Mouse (Mus musculus): Measurements from ENCODE around the gene Oas1d.
"Not testable (repeated sequence)": the region's sequence is repeated elsewhere in the genome, so short reads cannot be mapped to it uniquely, and the experiment has no call there.

Oas1d gene

DNA sequence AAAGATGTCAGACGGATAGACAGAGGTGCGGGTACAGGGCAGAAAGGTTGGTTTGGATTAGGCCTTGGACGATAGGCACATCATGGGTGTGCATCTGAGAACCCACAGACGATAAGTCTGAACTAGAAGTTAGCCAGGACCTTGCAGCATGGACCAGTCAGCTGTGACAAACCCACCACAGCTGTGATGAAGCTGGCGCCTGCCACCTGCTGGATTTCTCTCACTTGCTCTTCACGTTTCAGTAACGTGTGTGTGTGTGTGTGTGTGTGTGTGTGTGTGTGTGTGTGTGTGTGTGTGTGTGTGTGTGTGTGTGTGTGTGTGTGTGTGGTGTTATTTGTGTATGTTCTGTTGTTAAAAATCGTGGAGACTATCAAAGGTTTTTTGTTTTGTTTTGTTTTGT lies at the start of gene Oas1d:
TSS of gene Oas1d (plus strand) at position 333 of the 400 bp plus-strand sequence.
- DNase-seq (ENCODE audit: low spot score in 2 of 2) = not testable (repeated sequence)

- DNase-seq (ENCODE audit: low spot score in 2 of 2) = no peak
These were observed 48.9 kb upstream of the Oas1d start for GRCm38 (mm10) chr5:120865336-120865860.

DNA sequence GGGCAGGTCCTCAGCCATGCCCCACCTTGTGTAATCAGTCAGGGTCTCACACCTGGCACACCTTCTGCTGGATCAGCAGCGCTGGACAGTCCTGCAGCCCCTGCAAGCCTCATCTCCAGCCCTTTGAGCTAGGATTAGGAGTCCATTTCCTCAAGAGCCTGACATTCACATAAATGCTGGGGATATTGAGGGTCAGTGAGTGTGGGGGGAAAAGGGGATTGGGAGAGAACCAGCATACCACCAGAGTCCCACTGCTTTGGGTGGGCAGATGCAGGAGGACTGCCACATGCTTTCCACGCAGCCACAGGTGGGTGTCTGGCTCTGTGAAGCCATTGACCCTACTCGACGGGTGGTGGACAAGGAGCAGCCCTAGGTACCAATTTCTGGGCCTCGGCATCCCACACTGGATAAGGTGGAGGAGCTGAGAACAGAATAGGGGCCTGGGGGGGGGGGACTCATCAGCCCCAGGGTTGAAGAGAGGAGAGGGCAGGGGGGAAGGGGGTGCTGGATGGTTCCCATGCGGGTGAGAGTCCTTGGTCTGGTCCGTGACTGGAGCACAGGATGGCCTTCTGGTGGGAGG lies 44.8 kb upstream of the Oas1d start:
- DNase-seq (ENCODE audit: low spot score in 2 of 2) = no peak

DNA sequence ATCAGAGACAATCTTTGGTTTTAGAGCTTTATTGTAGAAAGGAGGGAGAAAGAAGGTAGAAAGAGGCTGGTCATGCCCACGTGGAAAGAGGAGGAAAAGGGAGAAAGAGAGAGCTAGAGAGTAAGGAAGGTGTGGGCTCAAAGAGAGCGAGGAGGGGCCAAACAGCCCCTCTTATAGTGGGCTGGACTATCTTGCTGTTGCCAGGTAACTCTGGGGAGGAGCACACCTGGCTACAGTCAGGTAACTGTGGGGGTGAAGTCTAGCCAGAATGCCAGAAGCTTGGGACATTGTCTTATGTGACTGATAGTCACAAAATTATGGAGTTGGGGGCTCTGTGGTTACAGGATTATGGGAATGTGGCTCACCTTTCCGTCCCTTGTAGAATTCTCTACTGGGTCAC lies 44.3 kb upstream of the Oas1d start:
- no peak for DNase-seq (ENCODE audit: low spot score in 2 of 2)

- no peak for DNase-seq (ENCODE audit: low spot score in 2 of 2)
These were observed 43.6 kb upstream of the Oas1d start for GRCm38 (mm10) chr5:120870782-120871181.

DNA sequence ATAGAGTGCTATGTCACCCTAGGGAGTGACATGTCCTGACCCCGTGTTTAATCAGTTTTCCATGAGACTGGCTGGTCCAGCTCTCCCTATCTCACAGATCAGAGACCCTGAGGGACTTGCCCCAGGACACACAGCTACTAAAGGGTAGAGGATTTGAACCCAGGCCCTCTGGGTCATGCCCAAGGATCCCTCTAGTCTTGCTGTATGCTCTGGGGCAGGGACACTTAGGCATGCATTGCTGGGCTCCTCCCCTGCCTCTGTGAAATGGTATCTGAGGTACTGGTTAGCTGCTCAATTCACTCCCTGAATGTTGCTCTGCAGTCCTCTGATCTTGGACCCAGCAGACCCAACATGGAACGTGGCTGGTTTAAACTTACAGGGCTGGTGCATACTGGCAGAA lies 42.9 kb upstream of the Oas1d start:
- no peak for DNase-seq (ENCODE audit: low spot score in 2 of 2)

GRCm38 (mm10) chr5:120876839-120877238 lies 37.5 kb upstream of the Oas1d start:
- DNase-seq (ENCODE audit: low spot score in 2 of 2) = not testable (repeated sequence)

DNA sequence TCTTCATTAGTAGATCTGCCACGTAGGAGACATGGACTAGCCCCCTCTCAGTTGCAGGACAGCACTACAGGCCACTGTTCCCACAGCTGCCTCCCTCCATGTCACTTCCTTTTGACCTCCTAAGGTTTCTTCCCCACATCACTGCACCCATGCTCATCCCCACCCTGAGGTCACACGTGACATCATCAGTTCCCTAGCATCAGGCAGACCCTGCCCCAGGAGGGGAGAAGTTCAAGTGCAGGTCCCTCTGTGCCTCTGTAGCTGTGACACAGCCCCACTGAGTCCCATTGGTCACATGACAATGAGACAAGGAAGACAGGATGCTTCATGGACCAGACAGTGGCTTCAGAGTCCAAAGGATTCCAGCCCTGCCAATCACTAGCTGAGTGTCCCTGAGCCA lies 36.9 kb upstream of the Oas1d start:
- not testable (repeated sequence) for DNase-seq (ENCODE audit: low spot score in 2 of 2)

GRCm38 (mm10) chr5:120878803-120879202 lies 35.5 kb upstream of the Oas1d start:
- not testable (repeated sequence) for DNase-seq (ENCODE audit: low spot score in 2 of 2)

DNA sequence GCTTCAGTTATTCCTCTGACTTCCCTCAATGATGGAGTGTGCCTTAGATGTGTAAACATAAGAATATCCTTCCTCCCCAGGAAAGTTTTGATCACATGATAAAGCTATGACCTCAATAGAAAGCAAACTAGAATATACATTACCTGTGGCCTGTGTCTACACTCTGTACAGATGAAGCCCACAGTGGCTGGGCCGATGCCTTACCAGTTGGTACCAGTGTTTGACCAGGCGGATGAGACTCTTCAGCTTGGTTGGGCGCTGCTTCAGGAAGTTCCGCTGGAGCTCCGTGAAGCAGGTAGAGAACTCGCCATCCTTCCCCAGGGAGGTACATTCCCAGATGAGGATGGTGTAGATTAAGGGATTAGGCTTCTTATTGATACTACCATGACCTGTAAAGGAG lies 32.7 kb upstream of the Oas1d start:
- not testable (repeated sequence) for DNase-seq (ENCODE audit: low spot score in 2 of 2)

DNA sequence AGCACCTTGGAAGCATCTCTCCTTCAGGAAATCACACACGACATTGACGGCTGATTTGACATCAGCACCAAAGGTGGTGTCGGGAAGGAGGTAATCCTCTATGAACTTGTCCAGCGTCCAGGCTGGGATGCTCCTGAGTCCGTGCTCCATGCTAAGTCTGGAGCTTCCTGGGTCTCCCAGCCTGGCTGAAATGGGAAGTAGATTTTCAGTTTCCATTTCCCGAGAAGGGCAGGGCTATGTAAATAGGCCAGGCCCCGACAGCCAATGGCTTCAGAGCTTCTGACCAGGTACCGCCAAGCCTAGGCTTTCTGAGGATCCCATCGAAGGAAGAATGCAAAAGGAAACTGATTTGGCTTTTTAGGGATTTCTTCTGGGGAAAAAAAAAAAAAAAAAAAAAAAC lies 26.9 kb upstream of the Oas1d start, which contains the start of gene Oas1g:
TSS of gene Oas1g (minus strand) at position 201 of the 400 bp plus-strand sequence.
- not testable (repeated sequence) for DNase-seq (ENCODE audit: low spot score in 2 of 2)

- no peak for DNase-seq (ENCODE audit: low spot score in 2 of 2)
These were observed 26.5 kb upstream of the Oas1d start for GRCm38 (mm10) chr5:120887831-120888230.

GRCm38 (mm10) chr5:120888294-120888815 lies 26.0 kb upstream of the Oas1d start:
- not testable (repeated sequence) for DNase-seq (ENCODE audit: low spot score in 2 of 2)

DNA sequence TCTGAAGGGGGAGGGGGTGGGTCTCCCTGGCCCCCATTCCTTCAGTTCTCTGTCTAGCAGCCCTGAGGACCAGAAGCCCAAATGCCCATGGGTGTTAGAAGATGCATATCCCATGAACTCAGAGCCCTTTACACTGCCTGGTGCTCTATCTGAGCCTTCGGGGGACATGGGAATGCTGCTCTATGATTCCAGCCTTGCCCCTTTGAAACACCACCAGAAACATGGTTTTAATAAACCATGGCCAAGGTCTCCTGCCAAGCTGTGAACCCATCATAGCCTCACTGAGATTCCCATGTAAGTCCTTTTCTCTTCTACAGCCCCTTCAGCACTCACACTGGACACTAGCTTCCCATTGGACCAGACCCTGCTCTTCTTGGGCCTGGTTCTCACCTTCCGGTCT lies 24.3 kb upstream of the Oas1d start:
- no peak for DNase-seq (ENCODE audit: low spot score in 2 of 2)

- no peak for DNase-seq (ENCODE audit: low spot score in 2 of 2)
These were observed 23.3 kb upstream of the Oas1d start for GRCm38 (mm10) chr5:120890991-120891390.

- DNase-seq (ENCODE audit: low spot score in 2 of 2) = not testable (repeated sequence)
These were observed 22.6 kb upstream of the Oas1d start for GRCm38 (mm10) chr5:120891566-120892242.

- DNase-seq (ENCODE audit: low spot score in 2 of 2) = no peak
These were observed 22.1 kb upstream of the Oas1d start for GRCm38 (mm10) chr5:120892243-120892660.

GRCm38 (mm10) chr5:120893866-120894265 lies 20.5 kb upstream of the Oas1d start:
- not testable (repeated sequence) for DNase-seq (ENCODE audit: low spot score in 2 of 2)

DNA sequence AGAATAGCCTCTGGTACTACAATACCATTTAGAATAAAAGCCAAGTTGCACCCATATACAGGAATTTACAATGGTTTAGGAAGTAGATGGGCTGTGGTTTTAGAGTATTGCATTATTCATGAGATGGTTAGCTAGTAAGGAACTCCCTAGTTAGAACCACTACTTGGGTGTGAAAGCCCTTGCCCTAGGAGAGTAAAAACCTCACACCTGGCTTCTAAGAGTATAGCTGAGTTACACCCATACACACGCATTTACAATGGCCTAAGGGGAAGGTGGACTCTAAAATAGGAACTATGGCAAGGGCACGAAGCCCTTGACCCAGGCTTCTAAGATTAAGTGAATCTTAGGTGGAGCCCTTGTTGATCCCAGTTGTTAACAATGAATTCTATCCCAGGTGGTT lies 19.6 kb upstream of the Oas1d start:
- not testable (repeated sequence) for DNase-seq (ENCODE audit: low spot score in 2 of 2)

DNA sequence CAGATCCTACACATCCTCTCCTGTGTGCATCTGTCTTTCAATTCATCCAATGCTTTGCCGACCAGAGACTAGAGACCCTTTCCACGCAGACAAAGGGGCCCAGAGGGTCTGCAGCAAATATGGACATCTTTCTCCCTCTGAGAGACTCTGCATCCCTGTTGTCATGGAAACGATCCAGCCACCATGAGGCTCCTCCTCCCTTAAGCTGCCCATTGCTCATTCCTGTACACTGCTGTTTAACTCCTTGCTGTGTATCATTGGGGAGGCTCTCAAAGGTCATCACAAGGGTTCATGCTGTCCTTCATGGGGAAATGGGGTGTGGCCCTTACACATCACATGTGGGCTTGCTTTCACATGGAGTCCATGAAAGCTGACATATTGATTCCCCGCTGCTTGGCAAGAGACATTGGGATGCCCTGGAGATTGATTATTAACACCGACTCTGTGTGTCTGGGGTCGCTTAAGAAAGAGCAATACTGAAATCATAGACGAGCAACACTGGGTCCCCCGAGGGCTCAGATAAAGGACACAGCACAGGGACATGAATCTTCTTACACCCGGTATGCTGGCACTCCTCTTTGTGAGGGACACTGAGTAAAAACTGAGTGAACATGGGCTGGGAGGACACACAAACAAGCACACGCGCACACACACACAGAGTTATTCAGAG lies 19.0 kb upstream of the Oas1d start:
- DNase-seq (ENCODE audit: low spot score in 2 of 2) = no peak

- DNase-seq (ENCODE audit: low spot score in 2 of 2) = no peak
These were observed 16.0 kb upstream of the Oas1d start for GRCm38 (mm10) chr5:120898307-120898706.

- DNase-seq (ENCODE audit: low spot score in 2 of 2) = no peak
These were observed 15.6 kb upstream of the Oas1d start for GRCm38 (mm10) chr5:120898726-120899125.

All from right cerebral cortex, postnatal 36 days (tissue).